Comparison of ENCODE assay signal across 29 mouse cellular contexts in the genomic region with DNA sequence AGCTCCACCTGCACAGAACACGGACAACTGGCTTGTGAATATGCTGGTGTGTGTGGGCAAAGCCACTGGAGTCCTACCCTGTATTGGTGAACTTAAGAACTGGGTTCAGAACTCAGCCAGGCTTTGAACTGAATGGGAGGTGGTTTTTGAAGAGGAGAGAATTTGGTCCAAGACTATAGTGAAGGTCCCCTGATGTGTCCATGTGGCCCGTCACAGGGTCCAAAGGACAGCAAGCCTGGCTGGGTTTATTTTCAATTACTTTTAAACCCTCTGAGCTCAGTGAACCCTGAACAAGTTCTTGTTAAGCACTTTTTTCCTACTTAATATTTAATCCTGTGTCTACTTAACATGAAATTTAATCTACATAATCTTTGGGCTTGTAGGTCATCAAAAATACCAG. TPM values are rescaled to one million over a fixed set of nuclear protein-coding genes. Genes with fewer than 3 reads are reported as not detected.
DNase-seq lines count a peak whose midpoint lies in the region; ATAC-seq lines count a peak whose summit lies in the region.
"Had no signal": no experiment of that assay in that cellular context is flagged by ENCODE, and none has a peak within 500 bp of the region (broad histone marks: within the 10 kb centered on the region; RNA-seq: fewer than 3 reads in every experiment).

No protein-coding gene starts in this region.

- H3K4me1 ChIP-seq in midbrain, embryonic 14.5 days (ENCODE audit: control insufficient read depth, insufficient read depth, low read length) = no peaks in the 10 kb centered on the region
- H3K4me1 ChIP-seq in hindbrain, embryonic 16.5 days (ENCODE audit: control insufficient read depth, insufficient read depth, low read depth, low read length) = no peaks in the 10 kb centered on the region
- H3K4me1 ChIP-seq: forebrain, embryonic 15.5 days; hindbrain, embryonic 12.5 days; midbrain, embryonic 10.5 days; neural tube, embryonic 12.5 days had no signal

- H3K9ac ChIP-seq in midbrain, embryonic 14.5 days (replicated peaks; ENCODE audit: low read length) = no peak overlapping the region
- H3K9ac ChIP-seq in hindbrain, embryonic 16.5 days (ENCODE audit: low read depth, low read length) = no peak overlapping the region
- H3K9ac ChIP-seq: embryonic facial prominence, embryonic 13.5 days; forebrain, embryonic 15.5 days; heart, embryonic 15.5 days; hindbrain, embryonic 12.5 days; lung, embryonic 15.5 days; neural tube, embryonic 12.5 days had no signal

- no peak overlapping the region for H3K4me2 ChIP-seq in midbrain, embryonic 14.5 days (ENCODE audit: low read length)
- no peak overlapping the region for H3K4me2 ChIP-seq in hindbrain, embryonic 16.5 days (ENCODE audit: low read length)
- H3K4me2 ChIP-seq: embryonic facial prominence, embryonic 13.5 days; forebrain, embryonic 15.5 days; heart, embryonic 15.5 days; hindbrain, embryonic 12.5 days; lung, embryonic 15.5 days; neural tube, embryonic 12.5 days had no signal

- WGBS in midbrain, embryonic 14.5 days = 73% methylated on average over 2 of the region's 2 CpGs
- WGBS in hindbrain, embryonic 16.5 days = 78% methylated on average over 2 of the region's 2 CpGs

- no peaks in the 10 kb centered on the region for H3K36me3 ChIP-seq in midbrain, embryonic 14.5 days (ENCODE audit: control insufficient read depth, insufficient read depth, low read length)
- H3K36me3 ChIP-seq in hindbrain, embryonic 16.5 days (ENCODE audit: control insufficient read depth, insufficient read depth, low read length) = no peaks in the 10 kb centered on the region
- H3K36me3 ChIP-seq: embryonic facial prominence, embryonic 13.5 days; forebrain, embryonic 10.5 days; forebrain, embryonic 15.5 days; heart, embryonic 10.5 days; heart, embryonic 15.5 days; hindbrain, embryonic 12.5 days; lung, embryonic 15.5 days; midbrain, embryonic 10.5 days; neural tube, embryonic 12.5 days had no signal

- H3K27me3 ChIP-seq in midbrain, embryonic 14.5 days (ENCODE audit: control insufficient read depth, insufficient read depth, low read length) = no peaks in the 10 kb centered on the region
- no peaks in the 10 kb centered on the region for H3K27me3 ChIP-seq in hindbrain, embryonic 16.5 days (replicated peaks; ENCODE audit: control insufficient read depth, insufficient read depth, low read length)
- H3K27me3 ChIP-seq: embryonic facial prominence, embryonic 13.5 days; forebrain, embryonic 15.5 days; heart, embryonic 15.5 days; lung, embryonic 15.5 days; neural tube, embryonic 12.5 days; Patski had no signal

- H3K9me3 ChIP-seq in midbrain, embryonic 14.5 days (ENCODE audit: control insufficient read depth, low read length) = no peaks in the 10 kb centered on the region
- H3K9me3 ChIP-seq in hindbrain, embryonic 16.5 days (ENCODE audit: control insufficient read depth, low read length) = no peaks in the 10 kb centered on the region
- H3K9me3 ChIP-seq: embryonic facial prominence, embryonic 13.5 days; forebrain, embryonic 10.5 days; forebrain, embryonic 15.5 days; heart, embryonic 10.5 days; heart, embryonic 15.5 days; hindbrain, embryonic 12.5 days; lung, embryonic 15.5 days; midbrain, embryonic 10.5 days; neural tube, embryonic 12.5 days had no signal

- ATAC-seq in midbrain, embryonic 14.5 days (ENCODE audit: low FRiP score, low TSS enrichment) = no peak
- no peak for ATAC-seq in hindbrain, embryonic 16.5 days
- ATAC-seq: forebrain, embryonic 15.5 days; intestine, embryonic 16.5 days; Patski had no signal

- H3K4me3 ChIP-seq in midbrain, embryonic 14.5 days (replicated peaks; ENCODE audit: low read depth, low read length) = no peak overlapping the region
- H3K4me3 ChIP-seq in hindbrain, embryonic 16.5 days (ENCODE audit: low read length) = no peak overlapping the region
- H3K4me3 ChIP-seq: embryonic facial prominence, embryonic 13.5 days; forebrain, embryonic 10.5 days; forebrain, embryonic 15.5 days; heart, embryonic 10.5 days; heart, embryonic 15.5 days; hindbrain, embryonic 12.5 days; layer of hippocampus, adult 2 months; lung, embryonic 15.5 days; midbrain, embryonic 10.5 days; myocyte; neural tube, embryonic 12.5 days had no signal

- no peak overlapping the region for H3K27ac ChIP-seq in midbrain, embryonic 14.5 days (replicated peaks; ENCODE audit: low read depth, low read length)
- H3K27ac ChIP-seq in hindbrain, embryonic 16.5 days (ENCODE audit: low read depth, low read length) = no peak overlapping the region
- H3K27ac ChIP-seq: embryonic facial prominence, embryonic 13.5 days; forebrain, embryonic 10.5 days; forebrain, embryonic 15.5 days; heart, embryonic 10.5 days; heart, embryonic 15.5 days; hindbrain, embryonic 12.5 days; layer of hippocampus, adult 2 months; lung, embryonic 15.5 days; midbrain, embryonic 10.5 days; neural tube, embryonic 12.5 days had no signal

- DNase-seq in kidney, adult 11 months = peak; percentile 88
- peak; percentile 92 for DNase-seq in kidney, adult 9 months
- peak; percentile 63 for DNase-seq in kidney, postnatal 10 days
- peak; percentile 11 for DNase-seq in retina, embryonic 14.5 days (ENCODE audit: low spot score)
- no peak for DNase-seq in midbrain, embryonic 14.5 days
- no peak for DNase-seq in layer of hippocampus, postnatal 36 days
- DNase-seq: adrenal gland, postnatal 10 days; cerebellum, adult 11 months; cerebellum, adult 9-11 months; gastrocnemius, postnatal 25 days; heart, postnatal 36 days; liver; right cerebral cortex, postnatal 14 days had no signal

RNA-seq across cellular contexts. Expression of gene Kcnj15, which starts 30.3 kb away (rescaled TPM):
- polyA plus RNA-seq in midbrain, embryonic 14.5 days (2014; fragmentation: Nextera tagmentation; extraction: Ambion mirVana) = 0.09 TPM in 1 of 2 replicates, not detected in the other
- 0.11 and 0.16 TPM in 2 replicates for polyA plus RNA-seq in hindbrain, embryonic 16.5 days (2015; fragmentation: Nextera tagmentation; extraction: Ambion mirVana)
- total RNA-seq in layer of hippocampus, postnatal 36 days (2021) = not detected
- total RNA-seq: MEL; midbrain, postnatal 0 days had no signal

Comparison
In these comparisons a context has a peak if more than half of its experiments do, and no peak if none do; other contexts are left out.
1. DNase-seq: peak in kidney, adult 11 months (single experiment), kidney, adult 9 months (single experiment), kidney, postnatal 10 days (single experiment) and retina, embryonic 14.5 days (single experiment); none in midbrain, embryonic 14.5 days (single experiment) and layer of hippocampus, postnatal 36 days (0 of 2).